Mouse (Mus musculus): Measurements from ENCODE around the gene Cym. TPM values are rescaled to one million over a fixed set of nuclear protein-coding genes. Genes with fewer than 3 reads are reported as not detected.

Cym gene
- polyA plus RNA-seq, 1 experiment from 2014 or later = 0.35 TPM

Other genes with a start within 250 kb of the Cym start
- gene Kcna3, start 185.6 kb downstream of the Cym start, polyA plus RNA-seq (2015; fragmentation: Nextera tagmentation; extraction: Ambion mirVana) = 12.9 and 13.4 TPM in 2 replicates
- gene Kcna2, start 120.6 kb downstream of the Cym start, polyA plus RNA-seq (2015; fragmentation: Nextera tagmentation; extraction: Ambion mirVana) = 0.37 and 0.49 TPM in 2 replicates
- not detected in 2 replicates for gene Kcna10, start 38.7 kb downstream of the Cym start, polyA plus RNA-seq (2015; fragmentation: Nextera tagmentation; extraction: Ambion mirVana)
- gene A630076J17Rik, start 8.9 kb upstream of the Cym start, polyA plus RNA-seq (2015; fragmentation: Nextera tagmentation; extraction: Ambion mirVana) = not detected in 2 replicates
- 0.10 TPM in 1 of 2 replicates, not detected in the other for gene Prok1, start 18.0 kb upstream of the Cym start, polyA plus RNA-seq (2015; fragmentation: Nextera tagmentation; extraction: Ambion mirVana)
- 227 and 246 TPM in 2 replicates for gene Lamtor5, start 57.1 kb upstream of the Cym start, polyA plus RNA-seq (2015; fragmentation: Nextera tagmentation; extraction: Ambion mirVana)
- 2.4 and 3.1 TPM in 2 replicates for gene Slc16a4, start 69.5 kb upstream of the Cym start, polyA plus RNA-seq (2015; fragmentation: Nextera tagmentation; extraction: Ambion mirVana)
- 14.8 and 15.4 TPM in 2 replicates for gene Rbm15, start 111.9 kb upstream of the Cym start, polyA plus RNA-seq (2015; fragmentation: Nextera tagmentation; extraction: Ambion mirVana)
- gene Kcnc4, start 237.8 kb upstream of the Cym start, polyA plus RNA-seq (2015; fragmentation: Nextera tagmentation; extraction: Ambion mirVana) = 0.25 and 0.38 TPM in 2 replicates